8 mouse cellular contexts compared by ENCODE assay signal in genomic region chr11:76666002-76666649, GRCm38 (mm10). TPM values are rescaled to one million over a fixed set of nuclear protein-coding genes. Genes with fewer than 3 reads are reported as not detected.
DNase-seq lines count a peak whose midpoint lies in the region; ATAC-seq and TF ChIP-seq lines count a peak whose summit lies in the region.

No protein-coding gene starts in this region.

- peaks cover 4% of the 10 kb centered on the region for H3K4me1 ChIP-seq in heart, embryonic 16.5 days (ENCODE audit: control insufficient read depth, insufficient read depth, low read length)
- H3K4me1 ChIP-seq in heart, adult 2 months (ENCODE audit: control insufficient read depth, insufficient read depth, low read length), result no peaks in the 10 kb centered on the region
- H3K4me1 ChIP-seq in forebrain, embryonic 16.5 days (replicated peaks; ENCODE audit: control insufficient read depth, insufficient read depth, low read length), result peaks cover 5% of the 10 kb centered on the region
- no peaks in the 10 kb centered on the region for H3K4me1 ChIP-seq in liver, embryonic 14.5 days (replicated peaks; ENCODE audit: control insufficient read depth in 2 of 2, insufficient read depth in 2 of 2, low read length in 1 of 2)

- no peak for TF ChIP-seq CTCF in heart, adult 2 months (IDR thresholded peaks at IDR 0.05)
- TF ChIP-seq CTCF in brain, embryonic 14.5 days (IDR thresholded peaks at IDR 0.05; ENCODE audit: borderline replicate concordance, extremely low read depth, insufficient read depth, insufficient read length), result no peak
- no peak for TF ChIP-seq CTCF in liver, embryonic 14.5 days (IDR thresholded peaks at IDR 0.05; ENCODE audit: low read depth)

- intact Hi-C loops in heart, adult 2 months (cut with DNase I), result no loop called here

- H3K9ac ChIP-seq in heart, embryonic 16.5 days (ENCODE audit: low read length), result peak overlapping the region; percentile 33
- H3K9ac ChIP-seq in heart, adult 2 months (ENCODE audit: low read depth, low read length), result no peak overlapping the region
- H3K9ac ChIP-seq in forebrain, embryonic 16.5 days (replicated peaks; ENCODE audit: low read depth, low read length), result peak overlapping the region; percentile 59
- no peak overlapping the region for H3K9ac ChIP-seq in liver, embryonic 14.5 days (replicated peaks)

- H3K4me3 ChIP-seq in heart, embryonic 16.5 days (ENCODE audit: low read length), result peak overlapping the region; percentile 44
- no peak overlapping the region; the same call in 1 of the 2 replicates for H3K4me3 ChIP-seq in heart, adult 2 months
- H3K4me3 ChIP-seq in forebrain, embryonic 16.5 days (replicated peaks; ENCODE audit: low read length), result peak overlapping the region; percentile 42
- H3K4me3 ChIP-seq in liver, embryonic 14.5 days (ENCODE audit: insufficient read depth in 1 of 2, low read depth in 2 of 2, low read length in 2 of 2), result no peak overlapping the region

- no peaks in the 10 kb centered on the region for H3K79me2 ChIP-seq in heart, adult 2 months (replicated peaks; ENCODE audit: control insufficient read depth, insufficient read depth, low read length)

- no peak for TF ChIP-seq EP300 in heart, adult 2 months (IDR thresholded peaks at IDR 0.05; ENCODE audit: insufficient read depth, low read depth, low read length)
- no peak for TF ChIP-seq EP300 in liver, embryonic 14.5 days (IDR thresholded peaks at IDR 0.05; ENCODE audit: low read depth)

- H3K9me3 ChIP-seq in heart, embryonic 16.5 days (replicated peaks; ENCODE audit: control insufficient read depth, low read length), result no peaks in the 10 kb centered on the region
- H3K9me3 ChIP-seq in forebrain, embryonic 16.5 days (ENCODE audit: control insufficient read depth, low read length), result no peaks in the 10 kb centered on the region
- H3K9me3 ChIP-seq in liver, embryonic 14.5 days (ENCODE audit: control insufficient read depth, low read length), result no peaks in the 10 kb centered on the region

- ATAC-seq in heart, embryonic 16.5 days (replicated peaks; ENCODE audit: extremely low read depth, insufficient read depth, low FRiP score), result no peak
- no peak for ATAC-seq in forebrain, embryonic 16.5 days
- no peak for ATAC-seq in liver, embryonic 14.5 days (ENCODE audit: insufficient read depth)
- ATAC-seq in erythroid progenitor cell, adult 5-6 weeks (replicated peaks; ENCODE audit: low FRiP score, poor library complexity, severe bottlenecking), result no peak

- WGBS in heart, embryonic 16.5 days, result 8% methylated on average over 35 of the region's 35 CpGs
- 13% methylated on average over 35 of the region's 35 CpGs for WGBS in heart, adult 2 months
- 8% methylated on average over 35 of the region's 35 CpGs for WGBS in forebrain, embryonic 16.5 days
- WGBS in liver, embryonic 14.5 days (ENCODE audit: insufficient replicate concordance), result 8% methylated on average over 35 of the region's 35 CpGs

- peak overlapping the region; percentile 65 for H3K4me2 ChIP-seq in heart, embryonic 16.5 days (ENCODE audit: low read depth, low read length)
- H3K4me2 ChIP-seq in forebrain, embryonic 16.5 days (ENCODE audit: low read length), result peak overlapping the region; percentile 65
- H3K4me2 ChIP-seq in liver, embryonic 14.5 days (ENCODE audit: low read depth), result peak overlapping the region; percentile 2; the same call in 1 of the 2 replicates

- H3K36me3 ChIP-seq in heart, embryonic 16.5 days (ENCODE audit: control insufficient read depth, insufficient read depth), result no peaks in the 10 kb centered on the region
- no peaks in the 10 kb centered on the region for H3K36me3 ChIP-seq in heart, adult 2 months (ENCODE audit: control insufficient read depth, insufficient read depth, low read length)
- H3K36me3 ChIP-seq in forebrain, embryonic 16.5 days (ENCODE audit: control insufficient read depth, insufficient read depth), result no peaks in the 10 kb centered on the region
- H3K36me3 ChIP-seq in liver, embryonic 14.5 days (replicated peaks; ENCODE audit: control insufficient read depth, insufficient read depth, low read depth), result no peaks in the 10 kb centered on the region

- no peak for TF ChIP-seq POLR2A in heart, adult 2 months (IDR thresholded peaks at IDR 0.05; ENCODE audit: insufficient read depth, low read depth, low read length)
- no peak for TF ChIP-seq POLR2A in brain, embryonic 14.5 days (IDR thresholded peaks at IDR 0.05; ENCODE audit: borderline replicate concordance, extremely low read depth, insufficient read depth, insufficient read length, poor library complexity, severe bottlenecking)

- DNase-seq in heart, adult 2 months, result no peak
- peak; percentile 50 for DNase-seq in brain, embryonic 14.5 days (ENCODE audit: low read depth)
- no peak for DNase-seq in liver, embryonic 14.5 days (ENCODE audit: low read depth in 3 of 3, low spot score in 3 of 3)
- no peak for DNase-seq in frontal cortex, postnatal 25 days (ENCODE audit: low spot score in 2 of 2)
- no peak for DNase-seq in thymus, postnatal 25 days

- no peak overlapping the region for H3K27ac ChIP-seq in heart, embryonic 16.5 days (ENCODE audit: low read length)
- H3K27ac ChIP-seq in heart, adult 2 months, result no peak overlapping the region
- no peak overlapping the region for H3K27ac ChIP-seq in forebrain, embryonic 16.5 days (ENCODE audit: low read length)
- no peak overlapping the region for H3K27ac ChIP-seq in liver, embryonic 14.5 days

- peaks cover 52% of the 10 kb centered on the region for H3K27me3 ChIP-seq in heart, embryonic 16.5 days (ENCODE audit: control insufficient read depth, insufficient read depth, low read length)
- peaks cover 6% of the 10 kb centered on the region for H3K27me3 ChIP-seq in heart, adult 2 months (ENCODE audit: control insufficient read depth, insufficient read depth, low read length)
- H3K27me3 ChIP-seq in forebrain, embryonic 16.5 days (replicated peaks; ENCODE audit: control insufficient read depth, insufficient read depth, low read length), result peaks cover 60% of the 10 kb centered on the region
- peaks cover 27% of the 10 kb centered on the region for H3K27me3 ChIP-seq in liver, embryonic 14.5 days (ENCODE audit: control insufficient read depth, insufficient read depth, low read length)

RNA-seq across cellular contexts. Expression of gene Bhlha9, which starts 6.1 kb away (rescaled TPM):
- polyA plus RNA-seq in heart, embryonic 16.5 days (2015; fragmentation: Nextera tagmentation; extraction: Ambion mirVana), result 0.12 TPM in 1 of 2 replicates, not detected in the other
- total RNA-seq in heart, adult 2 months (2021), result not detected
- polyA plus RNA-seq in heart, adult 2 months (2012; rRNA removed), result not detected in 2 replicates
- 0.37 and 0.64 TPM in 2 replicates for polyA plus RNA-seq in brain, embryonic 14.5 days (2012; rRNA removed)
- polyA plus RNA-seq in forebrain, embryonic 16.5 days (2015; fragmentation: Nextera tagmentation; extraction: Ambion mirVana), result 0.27 and 1.3 TPM in 2 replicates
- polyA plus RNA-seq in liver, embryonic 14.5 days (2012; rRNA removed), result not detected in 2 replicates
- not detected in 2 replicates for polyA plus RNA-seq in liver, embryonic 14.5 days (2014; fragmentation: Nextera tagmentation; extraction: Ambion mirVana)
- not detected in 2 replicates for total RNA-seq in erythroid progenitor cell, adult 5-6 weeks (2015; ENCODE audit: low replicate concordance)
- not detected in 2 replicates for total RNA-seq in erythroid progenitor cell, adult 5-6 weeks (2017; ENCODE audit: low replicate concordance)

RNA-seq across cellular contexts. Expression of gene Trarg1, which starts 13.5 kb away (rescaled TPM):
- polyA plus RNA-seq in heart, embryonic 16.5 days (2015; fragmentation: Nextera tagmentation; extraction: Ambion mirVana), result 0.51 and 0.54 TPM in 2 replicates
- total RNA-seq in heart, adult 2 months (2021), result 1 to 10 TPM; 3.5 to 3.8 TPM
- polyA plus RNA-seq in heart, adult 2 months (2012; rRNA removed), result 2.3 and 4.7 TPM in 2 replicates
- polyA plus RNA-seq in brain, embryonic 14.5 days (2012; rRNA removed), result 0.10 and 0.14 TPM in 2 replicates
- polyA plus RNA-seq in forebrain, embryonic 16.5 days (2015; fragmentation: Nextera tagmentation; extraction: Ambion mirVana), result 0.24 and 0.27 TPM in 2 replicates
- polyA plus RNA-seq in liver, embryonic 14.5 days (2012; rRNA removed), result not detected in 2 replicates
- not detected in 2 replicates for polyA plus RNA-seq in liver, embryonic 14.5 days (2014; fragmentation: Nextera tagmentation; extraction: Ambion mirVana)
- total RNA-seq in erythroid progenitor cell, adult 5-6 weeks (2015; ENCODE audit: low replicate concordance), result not detected in 2 replicates
- 0.13 TPM in 1 of 2 replicates, not detected in the other for total RNA-seq in erythroid progenitor cell, adult 5-6 weeks (2017; ENCODE audit: low replicate concordance)

RNA-seq across cellular contexts. Expression of gene Abr, which starts 44.0 kb away (rescaled TPM):
- polyA plus RNA-seq in heart, embryonic 16.5 days (2015; fragmentation: Nextera tagmentation; extraction: Ambion mirVana), result 21.0 and 22.9 TPM in 2 replicates
- total RNA-seq in heart, adult 2 months (2021), result 10 to 100 TPM; 23.4 to 32.2 TPM
- 26.6 and 37.5 TPM in 2 replicates for polyA plus RNA-seq in heart, adult 2 months (2012; rRNA removed)
- polyA plus RNA-seq in brain, embryonic 14.5 days (2012; rRNA removed), result 210 and 215 TPM in 2 replicates
- 117 and 121 TPM in 2 replicates for polyA plus RNA-seq in forebrain, embryonic 16.5 days (2015; fragmentation: Nextera tagmentation; extraction: Ambion mirVana)
- polyA plus RNA-seq in liver, embryonic 14.5 days (2012; rRNA removed), result 3.3 and 3.6 TPM in 2 replicates
- 2.3 and 2.5 TPM in 2 replicates for polyA plus RNA-seq in liver, embryonic 14.5 days (2014; fragmentation: Nextera tagmentation; extraction: Ambion mirVana)
- total RNA-seq in erythroid progenitor cell, adult 5-6 weeks (2015; ENCODE audit: low replicate concordance), result 4.0 and 10.9 TPM in 2 replicates
- total RNA-seq in erythroid progenitor cell, adult 5-6 weeks (2017; ENCODE audit: low replicate concordance), result 7.0 and 7.7 TPM in 2 replicates

Comparison
In these comparisons a context has a peak if more than half of its experiments do, and no peak if none do; other contexts are left out.
1. H3K4me3 ChIP-seq: peak in heart, embryonic 16.5 days (single experiment) and forebrain, embryonic 16.5 days (single experiment); none in heart, adult 2 months (single experiment) and liver, embryonic 14.5 days (0 of 2).
2. H3K9ac ChIP-seq: peak in heart, embryonic 16.5 days (single experiment) and forebrain, embryonic 16.5 days (single experiment); none in heart, adult 2 months (single experiment) and liver, embryonic 14.5 days (single experiment).
3. H3K4me2 ChIP-seq: peak in every context shown above with its lines; median percentile 65 in heart, embryonic 16.5 days; 65 in forebrain, embryonic 16.5 days; 2 in liver, embryonic 14.5 days.